Comparison of ENCODE assay signal across 7 mouse cellular contexts in the genomic region with DNA sequence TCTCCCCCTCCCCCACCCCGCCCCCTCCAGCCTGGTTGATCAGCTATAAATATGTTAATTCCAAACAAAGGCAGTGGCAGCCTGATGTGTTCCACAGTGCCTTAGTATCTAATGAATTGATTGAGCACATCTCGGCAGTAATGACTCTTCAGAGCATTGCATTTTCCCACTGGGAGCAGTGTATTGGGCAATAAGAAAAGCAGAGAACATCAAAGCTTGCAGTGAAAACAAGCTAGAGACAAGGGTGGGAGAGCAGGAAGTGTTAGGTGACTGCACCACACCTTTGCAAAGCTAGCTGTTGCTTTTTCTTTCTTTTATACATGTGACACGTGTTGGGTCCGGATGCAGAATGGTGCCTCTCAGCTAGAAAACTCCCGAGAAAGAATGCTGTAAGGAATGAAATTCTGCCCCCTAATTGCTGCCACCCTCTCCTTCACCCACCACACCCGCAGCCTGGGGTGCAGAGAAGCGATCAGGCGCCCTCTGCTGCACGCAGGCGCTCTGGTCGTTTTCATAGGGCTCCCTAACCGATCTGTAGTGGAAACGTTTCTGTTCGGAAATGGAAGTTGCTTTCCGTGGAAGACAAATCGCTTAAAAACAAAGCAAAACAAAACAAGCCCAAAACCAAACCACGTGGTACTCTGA. TPM values are rescaled to one million over a fixed set of nuclear protein-coding genes. Genes with fewer than 3 reads are reported as not detected.
DNase-seq lines count a peak whose midpoint lies in the region; ATAC-seq and TF ChIP-seq lines count a peak whose summit lies in the region.

No protein-coding gene starts in this region.

- no peak for TF ChIP-seq POLR2A in testis, adult 2 months (IDR thresholded peaks at IDR 0.05; ENCODE audit: control insufficient read depth, low read depth, low read length)

- no peaks in the 10 kb centered on the region for H3K9me3 ChIP-seq in heart, embryonic 16.5 days (replicated peaks; ENCODE audit: control insufficient read depth, low read length)

- no peak overlapping the region for H3K9ac ChIP-seq in heart, embryonic 16.5 days (ENCODE audit: low read length)

- no peaks in the 10 kb centered on the region for H3K36me3 ChIP-seq in testis, adult 2 months (ENCODE audit: control insufficient read depth, insufficient read depth, low read length)
- no peaks in the 10 kb centered on the region for H3K36me3 ChIP-seq in heart, embryonic 16.5 days (ENCODE audit: control insufficient read depth, insufficient read depth)

- H3K4me3 ChIP-seq in testis, adult 2 months (ENCODE audit: control insufficient read depth, low read depth, low read length): no peak overlapping the region
- H3K4me3 ChIP-seq in heart, embryonic 16.5 days (ENCODE audit: low read length): peak overlapping the region; percentile 21

- 0 out of 2 replicates have a peak, but pooled peaks have one; percentile 54 for ATAC-seq in heart, embryonic 16.5 days (replicated peaks; ENCODE audit: extremely low read depth, insufficient read depth, low FRiP score)

- TF ChIP-seq CTCF in testis, adult 2 months (IDR thresholded peaks at IDR 0.05; ENCODE audit: control insufficient read depth, insufficient read depth, insufficient replicate concordance, low read depth, low read length): peak; percentile 19; the same call in 1 of the 2 replicates

- no peak for DNase-seq in testis, postnatal 14 days (ENCODE audit: low spot score)
- peak; percentile 83 for DNase-seq in brain, adult 2 months (ENCODE audit: low read depth, low spot score)
- DNase-seq in kidney, postnatal 14 days: peak; percentile 47
- DNase-seq in lung, postnatal 10 days: peak; percentile 39
- DNase-seq in right cerebral cortex, postnatal 10 days (ENCODE audit: low spot score in 2 of 2): peak; percentile 58 to 75

- no peaks in the 10 kb centered on the region for H3K27me3 ChIP-seq in testis, adult 2 months (ENCODE audit: control insufficient read depth, insufficient read depth, low read length)
- H3K27me3 ChIP-seq in heart, embryonic 16.5 days (ENCODE audit: control insufficient read depth, insufficient read depth, low read length): no peaks in the 10 kb centered on the region; the same call in 1 of the 2 replicates

- WGBS in heart, embryonic 16.5 days: 12% methylated on average over 17 of the region's 17 CpGs

- peaks cover 6% of the 10 kb centered on the region; the same call in 1 of the 2 replicates for H3K4me1 ChIP-seq in testis, adult 2 months (ENCODE audit: control insufficient read depth, insufficient read depth, low read length)
- H3K4me1 ChIP-seq in heart, embryonic 16.5 days (ENCODE audit: control insufficient read depth, insufficient read depth, low read length): no peaks in the 10 kb centered on the region; the same call in none of the 2 replicates

- no peak overlapping the region for H3K27ac ChIP-seq in testis, adult 2 months (ENCODE audit: control insufficient read depth, insufficient read depth, low read depth, low read length)
- no peak overlapping the region for H3K27ac ChIP-seq in heart, embryonic 16.5 days (ENCODE audit: low read length)

- H3K4me2 ChIP-seq in heart, embryonic 16.5 days (ENCODE audit: low read depth, low read length): peak overlapping the region; percentile 45

RNA-seq across cellular contexts. Expression of gene Lhcgr, which starts 38.8 kb away (rescaled TPM):
- polyA plus RNA-seq in testis, adult 2 months (2012; rRNA removed): 2.8 and 3.3 TPM in 2 replicates
- not detected in 2 replicates for polyA plus RNA-seq in heart, embryonic 16.5 days (2015; fragmentation: Nextera tagmentation; extraction: Ambion mirVana)
